Mouse (Mus musculus) R1 (cell line): ENCODE measurements at regions not wholly inside any gene's neighbourhood (a gene's known extent, or its start where the extent isn't known, plus 50 kb on each side); places are given as distances from the start of the nearest gene placed in this dataset.

Source experiments
- DNase-seq: peaks from one replicate; pipeline ENCODE4 v3.0.0-alpha.2; 2018; ENCODE audit warnings: low read depth, low spot score

- no peak for DNase-seq
Measured at GRCm38 (mm10) chr9:5118584-5118983, 179.7 kb upstream of the Casp1 start.

GRCm38 (mm10) chr9:5121144-5121821 is 177.0 kb upstream of the Casp1 start:
- DNase-seq = no peak

GRCm38 (mm10) chr9:5126821-5127220 is 171.5 kb upstream of the Casp1 start:
- DNase-seq = peak; percentile 79

- peak; percentile 79 for DNase-seq
Measured at GRCm38 (mm10) chr9:5132386-5132785, 165.9 kb upstream of the Casp1 start.

GRCm38 (mm10) chr9:5146604-5147003 is 151.7 kb upstream of the Casp1 start:
- DNase-seq = peak; percentile 25
